Mouse (Mus musculus) limb, embryonic 14.5 days (tissue): Measurements from ENCODE around the gene Zfp637. TPM values are rescaled to one million over a fixed set of nuclear protein-coding genes. Genes with fewer than 3 reads are reported as not detected.

ENCODE experiments used
- ATAC-seq: fragments of 200-750 bp; cut with Nextera tagmentation; 2 replicates; pipeline ENCODE4 v1.8.0; 2017; ENCODE audit warnings: low read depth, moderate number of reproducible peaks, moderate TSS enrichment; ENCODE audit not compliant: low FRiP score
- DNase-seq: peaks from one replicate; pipeline ENCODE4 v3.0.0-alpha.2; 2015; ENCODE audit warnings: low spot score
- H3K27ac ChIP-seq: fragments of 300-500 bp; sonication (generic); replicated peaks from 2 replicates; pipeline ENCODE4 v1.5.1; 2014; ENCODE audit warnings: low read depth, mild to moderate bottlenecking, low read length, moderate library complexity, mixed read lengths
- H3K27me3 ChIP-seq: fragments of 300-500 bp; sonication (generic); 2 replicates; pipeline ENCODE4 v1.6.1; 2014; ENCODE audit warnings: low read length, mixed read lengths; ENCODE audit not compliant: control insufficient read depth, insufficient read depth
- H3K36me3 ChIP-seq: fragments of 300-500 bp; sonication (generic); 2 replicates; pipeline ENCODE4 v1.6.1; 2014; ENCODE audit warnings: mild to moderate bottlenecking, low read length, moderate library complexity, mixed read lengths; ENCODE audit not compliant: control insufficient read depth, insufficient read depth
- H3K4me1 ChIP-seq: fragments of 300-500 bp; sonication (generic); 2 replicates; pipeline ENCODE4 v1.6.1; 2014; ENCODE audit warnings: antibody characterized with exemption, low read length, mixed read lengths; ENCODE audit not compliant: control insufficient read depth, insufficient read depth
- H3K4me2 ChIP-seq: fragments of 300-500 bp; sonication (generic); replicated peaks from 2 replicates; pipeline ENCODE4 v1.6.1; 2014; ENCODE audit warnings: low read depth, mild to moderate bottlenecking, low read length, moderate library complexity; ENCODE audit not compliant: severe bottlenecking
- H3K4me3 ChIP-seq: fragments of 300-500 bp; sonication (generic); replicated peaks from 2 replicates; pipeline ENCODE4 v1.5.1; 2014; ENCODE audit warnings: low read length
- H3K9ac ChIP-seq: fragments of 300-500 bp; sonication (generic); 2 replicates; pipeline ENCODE4 v1.6.1; 2014; ENCODE audit warnings: mild to moderate bottlenecking, low read depth, low read length, moderate library complexity; ENCODE audit not compliant: severe bottlenecking
- H3K9me3 ChIP-seq: fragments of 300-500 bp; sonication (generic); 2 replicates; pipeline ENCODE4 v1.6.1; 2016; ENCODE audit warnings: low read length; ENCODE audit not compliant: control insufficient read depth
- POLR2A ChIP-seq: fragments of 200-500 bp; IDR thresholded peaks from 2 replicates; pipeline ENCODE4 v1.8.0; 2012; ENCODE audit warnings: inconsistent platforms, mild to moderate bottlenecking, moderate library complexity, borderline replicate concordance; ENCODE audit not compliant: insufficient read depth, insufficient read length; ENCODE audit errors: extremely low read depth
- WGBS: fragments of 180-500 bp; shearing (Covaris S2); extraction: QIAGEN DNeasy Blood & Tissue Kit; methylation state at CpG from one replicate; pipeline ENCODE4 v1.1.7; 2014; 5-methylcytosine and 5-hydroxymethylcytosine counted together
- polyA plus RNA-seq, 2 experiments: library from polyadenylated mRNA; depleted of rRNA in 1 of 2; stranded (reverse) in 1 of 2; unstranded in 1 of 2; fragments of >200 nt; fragmentation: Nextera tagmentation in 1 of 2; extraction: Ambion mirVana in 1 of 2; gene quantifications; 2 replicates each; pipeline versions ENCODE4 v1.2.1 to v1.2.3; 2012 to 2014

Zfp637 gene
- polyA plus RNA-seq, 2 experiments, result 85.1 to 148 TPM

DNA sequence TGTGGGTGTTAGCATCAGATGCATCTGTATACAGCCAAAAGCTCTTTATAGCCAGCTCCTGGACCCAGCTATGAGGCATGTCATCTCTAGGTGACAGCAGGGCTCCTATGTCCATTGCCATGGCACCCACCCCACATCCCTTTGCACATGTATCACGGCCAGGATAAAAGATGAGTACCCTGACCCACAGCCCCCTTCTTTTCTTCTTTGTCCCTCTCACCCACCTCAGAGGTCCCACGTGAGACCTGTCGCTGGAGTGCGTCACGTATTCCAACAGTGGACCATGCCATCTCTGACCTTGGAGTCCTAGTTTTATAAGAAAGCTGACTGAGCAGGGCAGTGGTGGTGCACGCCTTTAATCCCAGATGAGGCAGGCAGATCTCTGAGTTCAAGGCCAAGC lies 31.2 kb upstream of the Zfp637 start:
- H3K4me2 ChIP-seq, result no peak overlapping the region
- H3K4me3 ChIP-seq, result no peak overlapping the region
- H3K4me1 ChIP-seq, result no peaks in the 10 kb centered on the region
- no peak overlapping the region for H3K9ac ChIP-seq
- no peaks in the 10 kb centered on the region for H3K36me3 ChIP-seq
- no peak overlapping the region for H3K27ac ChIP-seq
- H3K27me3 ChIP-seq, result no peaks in the 10 kb centered on the region
- WGBS, result 91% methylated on average over 6 of the region's 6 CpGs
- no peak for DNase-seq
- no peak for TF ChIP-seq POLR2A
- H3K9me3 ChIP-seq, result no peaks in the 10 kb centered on the region
- ATAC-seq, result no peak

DNA sequence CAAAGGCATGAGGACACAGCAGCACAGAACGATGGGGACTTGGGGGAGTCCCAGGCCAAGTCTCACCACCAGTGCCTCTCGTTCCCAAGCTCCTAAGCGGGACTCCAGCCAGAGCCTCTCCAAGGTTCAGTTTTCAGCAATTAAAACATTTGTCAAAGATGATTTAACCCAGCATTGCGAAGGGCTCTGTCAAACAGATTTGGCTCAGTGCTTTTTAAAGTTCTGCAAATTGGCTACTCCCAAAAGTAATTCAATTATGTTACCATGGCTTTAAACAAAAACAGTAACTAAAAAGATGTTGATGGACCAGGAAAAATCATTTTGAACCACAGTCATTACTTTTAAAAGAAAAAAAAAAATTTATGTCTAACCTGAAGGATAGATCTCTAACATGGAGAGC lies 30.3 kb upstream of the Zfp637 start:
- no peak overlapping the region for H3K9ac ChIP-seq
- H3K9me3 ChIP-seq, result no peaks in the 10 kb centered on the region
- 51% methylated on average over 4 of the region's 4 CpGs for WGBS
- no peaks in the 10 kb centered on the region for H3K36me3 ChIP-seq
- no peak overlapping the region for H3K27ac ChIP-seq
- ATAC-seq (no peak), DNase-seq (no peak)
- H3K4me2 ChIP-seq, result no peak overlapping the region
- no peaks in the 10 kb centered on the region for H3K27me3 ChIP-seq
- H3K4me3 ChIP-seq, result no peak overlapping the region
- TF ChIP-seq POLR2A, result no peak
- no peaks in the 10 kb centered on the region for H3K4me1 ChIP-seq

DNA sequence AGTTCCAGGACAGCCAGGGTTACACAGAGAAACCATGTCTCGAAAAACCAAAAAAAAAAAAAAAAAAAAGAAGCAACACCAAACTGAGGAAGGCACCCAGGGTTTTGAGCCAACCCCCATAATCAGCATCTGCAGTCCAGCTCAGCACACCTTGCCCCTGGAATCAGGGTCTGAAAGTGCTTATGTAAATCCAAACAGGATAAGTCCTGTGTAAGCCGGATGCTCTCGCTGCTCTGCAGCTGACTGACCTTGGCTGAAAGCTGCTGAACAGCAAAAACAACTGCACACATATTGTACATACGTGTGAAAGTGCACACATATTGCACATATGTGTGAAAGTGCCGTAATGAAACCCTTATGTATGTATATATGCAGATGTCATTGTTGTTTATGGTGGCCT lies 29.7 kb upstream of the Zfp637 start:
- H3K27me3 ChIP-seq, result no peaks in the 10 kb centered on the region
- no peaks in the 10 kb centered on the region for H3K4me1 ChIP-seq
- no peak overlapping the region for H3K4me3 ChIP-seq
- no peaks in the 10 kb centered on the region for H3K9me3 ChIP-seq
- 79% methylated on average over 5 of the region's 5 CpGs for WGBS
- DNase-seq, result no peak
- no peak overlapping the region for H3K4me2 ChIP-seq
- TF ChIP-seq POLR2A, result no peak
- no peaks in the 10 kb centered on the region for H3K36me3 ChIP-seq
- ATAC-seq, result no peak
- H3K27ac ChIP-seq, result no peak overlapping the region
- H3K9ac ChIP-seq, result no peak overlapping the region

DNA sequence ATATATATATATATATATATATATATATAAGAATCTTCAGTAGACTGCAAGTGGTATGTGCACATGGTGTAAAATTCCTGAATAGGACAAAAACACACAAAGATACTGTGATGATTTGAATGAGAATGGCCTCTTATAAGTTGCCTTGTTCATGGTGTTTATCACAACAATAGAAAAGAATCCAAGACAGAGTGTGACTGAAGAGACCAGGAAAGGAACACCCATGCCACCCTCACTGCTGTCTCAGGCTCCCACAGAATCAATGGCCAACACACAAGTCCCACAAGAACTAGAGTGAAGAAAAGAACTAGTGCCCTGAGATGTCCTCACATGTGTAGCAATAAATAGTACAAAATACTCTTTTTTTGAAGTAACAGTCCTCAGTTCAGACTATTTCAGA lies 26.3 kb upstream of the Zfp637 start:
- no peak overlapping the region for H3K4me3 ChIP-seq
- no peaks in the 10 kb centered on the region for H3K36me3 ChIP-seq
- ATAC-seq (no peak), DNase-seq (no peak)
- no peaks in the 10 kb centered on the region for H3K27me3 ChIP-seq
- TF ChIP-seq POLR2A, result no peak
- no peak overlapping the region for H3K27ac ChIP-seq
- H3K9me3 ChIP-seq, result no peaks in the 10 kb centered on the region
- H3K4me1 ChIP-seq, result no peaks in the 10 kb centered on the region
- no peak overlapping the region for H3K4me2 ChIP-seq
- no peak overlapping the region for H3K9ac ChIP-seq

DNA sequence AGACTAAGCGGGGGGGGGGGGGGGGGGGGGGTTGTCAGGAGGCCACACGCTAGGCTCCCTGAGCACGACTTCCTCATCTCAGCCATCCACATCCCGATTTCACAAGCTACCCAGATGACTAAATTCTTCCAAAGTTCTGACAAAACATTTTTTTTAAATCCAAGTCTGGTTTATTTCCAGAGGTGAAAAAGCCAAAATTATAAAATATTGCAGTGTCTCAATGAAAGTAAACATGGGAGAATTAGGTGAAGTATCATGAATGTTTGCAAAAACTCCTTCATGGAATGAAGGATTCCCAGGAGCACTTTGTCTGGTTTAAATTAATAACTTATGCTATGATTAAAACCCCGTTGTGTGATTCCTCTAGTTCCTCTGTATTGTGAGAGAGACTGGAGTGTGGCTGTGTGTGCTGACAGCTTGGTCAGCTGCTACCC lies 23.9 kb upstream of the Zfp637 start:
- ATAC-seq (no peak), DNase-seq (peak; percentile 11)
- Histone ChIP-seq H3K4me2 (no peak overlapping the region), H3K4me1 (no peaks in the 10 kb centered on the region), H3K27me3 (no peaks in the 10 kb centered on the region), H3K27ac (no peak overlapping the region), H3K9me3 (no peaks in the 10 kb centered on the region), H3K9ac (no peak overlapping the region), H3K4me3 (no peak overlapping the region), H3K36me3 (no peaks in the 10 kb centered on the region)
- TF ChIP-seq POLR2A, result no peak
- WGBS, result 58% methylated on average over 4 of the region's 5 CpGs

DNA sequence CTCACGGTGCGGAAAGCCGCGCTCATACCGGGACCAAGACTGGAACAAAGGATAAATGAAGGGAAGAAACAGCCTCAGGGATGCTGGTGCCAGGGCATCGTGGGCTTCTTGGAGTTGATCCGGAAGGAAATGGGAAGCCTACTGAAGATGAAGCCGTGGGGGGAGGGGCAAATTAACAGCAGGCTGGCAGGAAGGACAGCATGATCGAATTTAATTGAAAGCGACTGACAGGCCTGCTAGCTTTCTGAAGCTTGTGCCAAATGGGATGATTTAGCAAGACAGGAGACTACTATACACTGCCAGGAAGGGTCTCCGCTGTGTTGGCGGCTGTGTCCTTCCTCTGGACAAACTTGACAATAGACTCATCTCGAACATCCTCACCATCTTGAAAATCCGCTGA lies 20.7 kb upstream of the Zfp637 start:
- Histone ChIP-seq H3K4me2 (no peak overlapping the region), H3K4me3 (no peak overlapping the region)

More for the DNA sequence above, 20.7 kb upstream of the Zfp637 start:
- no peaks in the 10 kb centered on the region for H3K27me3 ChIP-seq
- H3K27ac ChIP-seq, result no peak overlapping the region
- 90% methylated on average over 14 of the region's 14 CpGs for WGBS
- TF ChIP-seq POLR2A, result no peak
- no peaks in the 10 kb centered on the region for H3K36me3 ChIP-seq
- H3K9ac ChIP-seq, result no peak overlapping the region
- ATAC-seq, result no peak
- no peaks in the 10 kb centered on the region for H3K4me1 ChIP-seq
- H3K9me3 ChIP-seq, result no peaks in the 10 kb centered on the region
- no peak for DNase-seq
